Mouse (Mus musculus) neural tube, embryonic 11.5 days (tissue): ENCODE data around the gene Dus2. TPM values are rescaled to one million over a fixed set of nuclear protein-coding genes. Genes with fewer than 3 reads are reported as not detected.
A peak's percentile ranks its signal among the peaks of the same experiment; 100 is the strongest.
"Not testable (repeated sequence)": the region's sequence is repeated elsewhere in the genome, so short reads cannot be mapped to it uniquely, and the experiment has no call there.

Source experiments
- ATAC-seq: fragments of 200-750 bp; cut with Nextera tagmentation; 2 replicates; pipeline ENCODE4 v1.8.0; 2017; ENCODE audit warnings: moderate number of reproducible peaks, mild to moderate bottlenecking, moderate TSS enrichment, moderate library complexity; ENCODE audit not compliant: insufficient read depth, low FRiP score, low TSS enrichment
- DNase-seq: peaks from one replicate; pipeline ENCODE4 v3.0.0-alpha.2; 2015; ENCODE audit warnings: low spot score
- H3K27ac ChIP-seq: fragments of 300-500 bp; sonication (generic); 2 replicates; pipeline ENCODE4 v1.5.1; 2014; ENCODE audit warnings: low read depth, mild to moderate bottlenecking, low read length
- H3K27me3 ChIP-seq: fragments of 300-500 bp; sonication (generic); 2 replicates; pipeline ENCODE4 v1.6.1; 2014; ENCODE audit warnings: mild to moderate bottlenecking, low read length, mixed read lengths; ENCODE audit not compliant: control insufficient read depth, insufficient read depth
- H3K36me3 ChIP-seq: fragments of 300-500 bp; sonication (generic); 2 replicates; pipeline ENCODE4 v1.6.1; 2014; ENCODE audit warnings: mild to moderate bottlenecking, low read length, moderate library complexity, mixed read lengths; ENCODE audit not compliant: control insufficient read depth, insufficient read depth
- H3K4me1 ChIP-seq: fragments of 300-500 bp; sonication (generic); 2 replicates; pipeline ENCODE4 v1.6.1; 2014; ENCODE audit warnings: low read length, mixed read lengths; ENCODE audit not compliant: control insufficient read depth, insufficient read depth
- H3K4me2 ChIP-seq: fragments of 300-500 bp; sonication (generic); 2 replicates; pipeline ENCODE4 v1.6.1; 2014; ENCODE audit warnings: low read depth, mild to moderate bottlenecking, moderate library complexity
- H3K4me3 ChIP-seq: fragments of 300-500 bp; sonication (generic); 2 replicates; pipeline ENCODE4 v1.5.1; 2014; ENCODE audit warnings: low read depth, low read length
- H3K9ac ChIP-seq: fragments of 300-500 bp; sonication (generic); 2 replicates; pipeline ENCODE4 v1.6.1; 2014; ENCODE audit warnings: mild to moderate bottlenecking, low read length
- H3K9me3 ChIP-seq: fragments of 300-500 bp; sonication (generic); 2 replicates; pipeline ENCODE4 v1.6.1; 2016; ENCODE audit warnings: low read length; ENCODE audit not compliant: control insufficient read depth
- WGBS: fragments of 180-500 bp; shearing (Covaris S2); extraction: QIAGEN DNeasy Blood & Tissue Kit; methylation state at CpG from one replicate; pipeline ENCODE4 v1.1.7; 2014; 5-methylcytosine and 5-hydroxymethylcytosine counted together
- polyA plus RNA-seq: library from polyadenylated mRNA; unstranded; fragments of >200 nt; fragmentation: Nextera tagmentation; extraction: Ambion mirVana; gene quantifications from 2 replicates; pipeline ENCODE4 v1.2.1, GENCODE M21; 2014

The Dus2 gene
- polyA plus RNA-seq, 1 experiment from 2014 or later, result 18.6 TPM

DNA sequence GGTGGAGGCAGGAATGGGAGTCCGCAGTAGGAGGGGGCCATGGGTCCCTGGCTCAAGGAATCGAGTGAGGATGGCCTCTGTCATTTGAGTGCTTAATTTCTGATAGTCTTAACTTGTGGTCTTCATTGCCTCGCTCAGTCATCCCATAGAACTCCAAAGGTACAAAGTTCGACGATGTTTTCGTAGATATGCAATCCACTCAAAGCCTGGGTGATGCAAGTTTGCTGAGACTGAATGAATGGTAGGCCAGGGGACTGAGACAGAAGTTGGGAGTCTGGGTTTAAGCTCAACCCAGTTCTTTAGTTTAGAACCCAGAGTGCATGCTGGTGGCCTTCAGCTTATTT, 20.5 kb downstream of the Dus2 start, which contains the start of gene Ddx28:
Gene Ddx28 (minus strand): TSS at position 240 of the 344 bp plus-strand sequence.
- peaks cover 6% of the 10 kb centered on the region; the same call in 1 of the 2 replicates for H3K4me1 ChIP-seq
- ATAC-seq (no peak), DNase-seq (no peak)
- peak within 1 kb of the TSS; percentile 90 for H3K9ac ChIP-seq
- no peaks in the 10 kb centered on the region for H3K9me3 ChIP-seq
- H3K27ac ChIP-seq, result 0 out of 2 replicates have a peak within 1 kb of the TSS, but pooled peaks have one; percentile 34
- H3K4me2 ChIP-seq, result peak within 1 kb of the TSS; percentile 99
- 1% methylated on average over 6 of the region's 6 CpGs for WGBS
- no peaks in the 10 kb centered on the region for H3K27me3 ChIP-seq
- H3K36me3 ChIP-seq, result no peaks in the 10 kb centered on the region
- H3K4me3 ChIP-seq, result peak within 1 kb of the TSS; percentile 92

DNA sequence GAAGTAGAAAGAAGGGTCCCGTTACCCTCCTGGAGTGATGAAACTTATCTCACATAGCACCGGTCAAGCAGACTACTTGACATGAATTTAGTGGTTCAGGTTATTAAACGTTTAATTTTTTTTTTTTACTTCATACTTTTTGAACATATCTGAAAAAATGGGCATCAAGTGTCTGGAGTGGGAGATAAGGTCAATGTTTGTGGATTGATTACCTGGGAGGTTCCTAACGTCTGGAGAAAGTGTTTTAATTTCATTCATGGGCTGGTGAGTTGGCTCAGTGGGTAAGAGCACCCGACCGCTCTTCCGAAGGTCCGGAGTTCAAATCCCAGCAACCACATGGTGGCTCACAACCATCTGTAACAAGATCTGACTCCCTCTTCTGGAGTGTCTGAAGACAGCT, 21.1 kb downstream of the Dus2 start:
- H3K9ac ChIP-seq, result not testable (repeated sequence)
- 86% methylated on average over 8 of the region's 8 CpGs for WGBS

DNA sequence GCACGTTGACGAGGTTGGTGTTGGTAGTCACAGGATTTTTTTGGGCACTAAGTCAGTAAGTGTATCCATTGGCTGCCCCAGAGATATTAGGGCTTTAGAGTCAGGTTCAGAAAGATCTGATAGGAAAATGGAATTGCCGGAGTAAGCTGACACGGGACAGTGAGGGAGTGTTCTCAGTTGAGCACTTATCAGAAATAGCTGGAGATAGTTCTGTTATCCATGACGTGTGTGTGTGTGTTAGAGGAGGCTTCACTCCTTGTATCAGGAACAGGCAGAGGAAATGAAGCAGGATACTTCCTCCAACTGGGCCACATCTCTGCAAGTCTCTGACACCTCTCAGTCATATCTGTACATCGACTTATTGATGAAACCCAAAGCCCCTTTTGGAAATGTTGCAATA, 25.1 kb downstream of the Dus2 start:
- no peak overlapping the region for H3K4me2 ChIP-seq
- ATAC-seq, result no peak

More for the DNA sequence above, 21.1 kb downstream of the Dus2 start:
- H3K36me3 ChIP-seq, H3K27me3 ChIP-seq, H3K27ac ChIP-seq, H3K9me3 ChIP-seq, H3K4me1 ChIP-seq, DNase-seq, H3K4me3 ChIP-seq, ATAC-seq: not testable (repeated sequence)
- peak overlapping the region; percentile 99 for H3K4me2 ChIP-seq

DNA sequence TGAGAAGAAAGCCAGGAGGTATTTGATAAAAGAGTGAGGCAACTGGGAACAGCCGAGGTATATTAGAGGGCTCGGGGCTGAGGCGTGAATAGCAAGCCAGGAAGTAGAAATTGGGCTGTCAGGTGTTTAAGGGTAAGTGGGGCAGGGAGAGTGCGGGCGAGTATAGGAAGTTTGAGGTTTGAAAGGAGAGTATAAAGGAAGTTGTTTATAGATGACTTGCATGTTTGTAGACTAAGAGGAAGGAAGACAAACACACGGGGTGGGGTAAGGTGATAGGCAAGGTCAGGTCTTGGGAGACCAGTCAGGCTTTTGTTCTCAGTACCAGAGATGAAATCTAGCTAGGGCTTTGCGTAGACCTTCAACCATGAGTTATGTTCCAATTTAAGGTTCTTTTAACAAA, 26.0 kb downstream of the Dus2 start:
- WGBS, result 94% methylated on average over 7 of the region's 7 CpGs
- Histone ChIP-seq H3K4me1 (no peaks in the 10 kb centered on the region), H3K27me3 (no peaks in the 10 kb centered on the region), H3K9ac (no peak overlapping the region), H3K27ac (no peak overlapping the region), H3K4me3 (no peak overlapping the region), H3K4me2 (no peak overlapping the region), H3K9me3 (no peaks in the 10 kb centered on the region), H3K36me3 (no peaks in the 10 kb centered on the region)
- DNase-seq (no peak), ATAC-seq (no peak)

More for the DNA sequence above, 25.1 kb downstream of the Dus2 start:
- no peaks in the 10 kb centered on the region for H3K27me3 ChIP-seq
- no peaks in the 10 kb centered on the region for H3K4me1 ChIP-seq
- no peaks in the 10 kb centered on the region for H3K36me3 ChIP-seq
- H3K4me3 ChIP-seq, result no peak overlapping the region
- H3K9ac ChIP-seq, result no peak overlapping the region
- H3K27ac ChIP-seq, result no peak overlapping the region
- 93% methylated on average over 6 of the region's 6 CpGs for WGBS
- no peak for DNase-seq
- H3K9me3 ChIP-seq, result no peaks in the 10 kb centered on the region

DNA sequence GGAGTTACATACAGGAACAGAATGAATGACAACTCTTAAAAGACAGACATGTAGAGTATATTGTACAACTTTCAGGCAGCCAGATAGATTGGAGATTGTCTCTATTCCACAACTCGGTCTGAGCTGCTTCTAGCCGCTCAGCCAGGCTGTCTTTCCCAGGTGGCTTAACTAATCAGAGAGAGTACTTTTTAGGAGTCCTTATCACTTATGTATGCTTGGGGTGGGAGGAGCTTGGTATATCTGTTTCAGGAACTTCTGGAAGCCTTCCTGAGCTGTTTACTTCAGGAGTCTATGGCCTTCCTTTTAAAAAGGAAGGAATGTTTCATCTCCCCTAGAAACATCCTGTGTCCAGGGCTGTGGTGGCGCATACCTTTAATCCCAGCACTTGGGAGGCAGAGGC, 26.9 kb downstream of the Dus2 start:
- no peaks in the 10 kb centered on the region for H3K27me3 ChIP-seq
- no peak for DNase-seq
- no peak overlapping the region for H3K4me3 ChIP-seq
- H3K9me3 ChIP-seq, result no peaks in the 10 kb centered on the region
- H3K4me2 ChIP-seq, result no peak overlapping the region
- ATAC-seq, result no peak
- WGBS, result 91% methylated on average over 3 of the region's 3 CpGs
- H3K36me3 ChIP-seq, result no peaks in the 10 kb centered on the region
- no peak overlapping the region for H3K9ac ChIP-seq
- H3K27ac ChIP-seq, result no peak overlapping the region
- no peaks in the 10 kb centered on the region for H3K4me1 ChIP-seq

DNA sequence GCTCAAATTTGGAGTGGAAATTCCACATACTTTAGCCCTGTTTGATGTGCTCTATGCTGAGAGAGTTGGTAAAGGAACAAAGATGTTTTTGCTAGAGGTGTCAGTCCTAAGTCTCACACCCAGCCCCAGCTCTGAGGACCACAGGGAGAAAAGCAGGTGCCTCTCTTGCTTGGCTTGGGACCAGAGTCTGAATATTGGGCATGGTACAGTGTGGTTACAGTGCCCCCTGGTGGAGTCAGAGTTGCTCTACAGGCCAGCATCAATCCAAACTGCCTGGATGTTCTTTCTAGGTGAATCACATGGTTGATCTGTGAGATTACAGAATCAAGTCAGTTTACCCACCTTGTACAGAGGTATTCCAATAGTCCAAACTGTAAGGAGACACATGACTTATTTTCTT, 31.3 kb downstream of the Dus2 start:
- no peak overlapping the region for H3K27ac ChIP-seq
- no peak for ATAC-seq
- no peaks in the 10 kb centered on the region for H3K4me1 ChIP-seq
- no peak overlapping the region for H3K4me3 ChIP-seq
- H3K9ac ChIP-seq, result no peak overlapping the region
- H3K36me3 ChIP-seq, result no peaks in the 10 kb centered on the region
- H3K4me2 ChIP-seq, result no peak overlapping the region
- H3K9me3 ChIP-seq, result no peaks in the 10 kb centered on the region
- H3K27me3 ChIP-seq, result no peaks in the 10 kb centered on the region
- DNase-seq, result peak; percentile 75

DNA sequence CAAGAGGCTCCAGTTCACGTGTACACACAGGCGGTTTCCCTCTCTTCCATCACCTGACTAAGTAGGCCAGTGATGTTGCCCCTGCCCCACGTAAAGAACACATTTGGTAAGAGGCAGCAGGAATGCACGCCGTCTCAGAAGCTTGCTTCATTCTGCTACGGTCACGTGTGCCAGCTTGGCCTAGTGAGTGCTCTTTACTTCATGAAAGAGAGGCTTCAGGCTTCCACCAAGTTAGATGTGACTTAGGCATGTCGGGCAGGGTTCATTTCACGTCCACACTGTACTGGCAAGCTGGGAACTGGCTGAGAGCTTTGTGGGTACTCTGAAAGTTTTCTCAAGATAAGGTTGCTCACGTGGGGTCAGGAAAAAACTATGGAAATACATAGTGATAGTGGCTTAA, 47.6 kb downstream of the Dus2 start:
- Histone ChIP-seq H3K27ac (no peak overlapping the region), H3K27me3 (no peaks in the 10 kb centered on the region), H3K9ac (no peak overlapping the region), H3K4me1 (no peaks in the 10 kb centered on the region), H3K4me3 (no peak overlapping the region), H3K9me3 (no peaks in the 10 kb centered on the region), H3K4me2 (no peak overlapping the region), H3K36me3 (no peaks in the 10 kb centered on the region; the same call in 1 of the 2 replicates)
- WGBS, result 94% methylated on average over 10 of the region's 10 CpGs
- no peak for DNase-seq
- no peak for ATAC-seq

DNA sequence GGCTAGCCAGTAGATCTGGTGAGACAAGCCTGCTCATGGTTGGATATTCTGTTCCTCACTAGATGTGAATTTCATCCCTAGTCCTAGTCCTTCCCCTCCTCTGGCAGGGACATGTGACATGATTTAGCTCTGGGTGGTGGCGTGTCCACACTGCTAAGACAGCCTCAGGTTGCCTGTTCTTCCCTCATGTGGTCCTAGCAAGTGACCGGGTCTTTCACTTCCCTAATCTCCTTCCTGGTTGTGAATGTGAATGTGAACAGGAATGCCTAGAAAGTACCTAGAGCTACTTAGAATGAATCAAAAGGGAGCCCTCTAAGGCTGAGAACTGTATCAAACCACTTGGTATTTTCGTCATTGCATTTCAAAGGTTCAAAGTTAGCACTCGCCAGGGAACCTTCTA, 48.5 kb downstream of the Dus2 start:
- ATAC-seq, result no peak
- Histone ChIP-seq H3K27me3 (no peaks in the 10 kb centered on the region), H3K4me1 (no peaks in the 10 kb centered on the region), H3K9me3 (no peaks in the 10 kb centered on the region), H3K9ac (no peak overlapping the region), H3K4me2 (no peak overlapping the region), H3K36me3 (no peaks in the 10 kb centered on the region; the same call in 1 of the 2 replicates), H3K27ac (no peak overlapping the region), H3K4me3 (no peak overlapping the region)
- DNase-seq, result no peak
- WGBS, result 91% methylated on average over 4 of the region's 4 CpGs

DNA sequence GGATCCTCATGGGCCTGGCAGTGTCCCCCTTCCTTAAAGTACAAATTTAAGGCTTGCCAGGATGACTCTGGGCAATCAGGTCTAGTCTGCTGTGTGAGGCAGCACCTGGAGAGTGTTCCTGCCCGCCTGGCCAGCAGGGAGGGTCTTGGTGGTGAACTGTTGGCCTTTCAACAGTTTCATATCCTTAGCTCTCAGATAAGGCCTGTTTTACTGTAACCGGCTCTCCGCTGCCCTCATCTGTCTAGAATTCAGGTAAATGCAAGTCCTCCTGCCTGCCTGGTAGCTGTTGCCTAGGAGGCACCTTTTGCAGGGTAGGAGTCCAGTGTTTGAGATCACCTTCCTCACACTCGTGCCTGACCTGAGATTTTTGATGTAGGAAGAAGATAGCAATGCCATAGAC, 49.1 kb downstream of the Dus2 start:
- Histone ChIP-seq H3K4me3 (no peak overlapping the region), H3K4me2 (no peak overlapping the region), H3K27me3 (no peaks in the 10 kb centered on the region), H3K27ac (no peak overlapping the region), H3K9ac (no peak overlapping the region), H3K36me3 (no peaks in the 10 kb centered on the region; the same call in 1 of the 2 replicates), H3K9me3 (no peaks in the 10 kb centered on the region), H3K4me1 (no peaks in the 10 kb centered on the region)
- WGBS, result 75% methylated on average over 4 of the region's 4 CpGs
- no peak for DNase-seq
- no peak for ATAC-seq
